Mouse (Mus musculus) heart, postnatal 10 days (tissue): ENCODE measurements around the gene Sos2. TPM values are rescaled to one million over a fixed set of nuclear protein-coding genes. Genes with fewer than 3 reads are reported as not detected.
"Not testable (repeated sequence)": the region's sequence is repeated elsewhere in the genome, so short reads cannot be mapped to it uniquely, and the experiment has no call there.

Experiments used
- DNase-seq, 2 experiments: peaks; one replicate each; pipeline ENCODE4 v3.0.0; 2021
- intact Hi-C: fragments of 180-260 bp; cut with DNase I; formaldehyde crosslinking; loops from one replicate; pipeline ENCODE4 v1.15.1; 2025
- total RNA-seq, 2 experiments: library from RNA; stranded (reverse); gene quantifications; 2 replicates each; pipeline ENCODE4 v1.2.3; 2021

The Sos2 gene
- total RNA-seq, 2 experiments from 2014 or later: 33.9 to 34.7 TPM

- intact Hi-C loops: loop anchor here (1.0 to 5.0 kb wide), 4 partner anchors 37 to 201 kb away; no protein-coding TSS in a partner anchor
- peak; percentile 89 to 92 for DNase-seq
These were observed 107.5 kb downstream of the Sos2 start for GRCm38 (mm10) chr12:69573916-69574881.

- intact Hi-C loops: loop anchor here (1.0 to 5.0 kb wide), 3 partner anchors 36 to 200 kb away; no protein-coding TSS in a partner anchor
- DNase-seq: no peak
These were observed 108.4 kb downstream of the Sos2 start for GRCm38 (mm10) chr12:69573271-69573670.

DNA sequence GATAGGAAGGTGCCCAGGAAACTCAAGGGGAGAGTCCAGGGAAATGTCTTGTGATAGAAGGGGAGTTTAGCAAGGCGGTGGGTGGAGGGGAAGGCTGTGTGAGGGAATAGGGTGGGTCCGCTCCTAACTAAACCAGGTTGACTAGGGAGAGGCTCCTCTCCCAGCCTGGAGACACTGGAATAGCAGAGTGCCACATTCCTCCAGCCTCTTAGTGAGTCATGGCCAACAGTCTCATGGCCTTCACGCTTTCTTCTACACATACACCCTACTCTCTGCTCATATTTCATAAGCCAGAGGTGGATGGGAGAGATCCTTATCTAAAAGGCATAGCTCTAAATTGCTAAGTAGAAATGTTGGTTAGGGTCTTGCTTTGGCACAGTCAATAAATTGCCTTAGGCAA, 111.7 kb downstream of the Sos2 start:
- no peak for DNase-seq
- intact Hi-C loops: loop anchor here (5.0 kb wide), 2 partner anchors 33 to 108 kb away; no protein-coding TSS in a partner anchor

DNA sequence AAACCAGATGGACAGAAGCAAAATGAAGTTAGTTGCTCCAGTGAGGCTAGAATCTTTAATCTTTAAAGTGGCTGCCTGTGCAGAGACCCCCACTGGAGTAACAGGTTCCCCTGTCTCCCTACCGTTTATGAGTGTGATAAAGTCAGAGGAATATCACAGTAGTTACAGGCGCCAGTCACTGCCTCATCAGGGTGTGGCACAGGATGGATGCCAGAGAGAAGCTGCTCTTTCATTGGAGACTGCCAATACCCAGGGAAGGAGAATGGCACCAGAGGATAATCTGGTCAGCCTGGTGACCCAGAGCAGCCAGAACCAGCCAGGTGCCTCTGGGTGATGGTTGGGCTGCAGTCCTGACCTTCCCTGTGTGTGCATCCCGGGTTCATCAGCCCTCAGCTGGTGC, 113.4 kb downstream of the Sos2 start:
- intact Hi-C loops: no loop called here
- DNase-seq: no peak

DNA sequence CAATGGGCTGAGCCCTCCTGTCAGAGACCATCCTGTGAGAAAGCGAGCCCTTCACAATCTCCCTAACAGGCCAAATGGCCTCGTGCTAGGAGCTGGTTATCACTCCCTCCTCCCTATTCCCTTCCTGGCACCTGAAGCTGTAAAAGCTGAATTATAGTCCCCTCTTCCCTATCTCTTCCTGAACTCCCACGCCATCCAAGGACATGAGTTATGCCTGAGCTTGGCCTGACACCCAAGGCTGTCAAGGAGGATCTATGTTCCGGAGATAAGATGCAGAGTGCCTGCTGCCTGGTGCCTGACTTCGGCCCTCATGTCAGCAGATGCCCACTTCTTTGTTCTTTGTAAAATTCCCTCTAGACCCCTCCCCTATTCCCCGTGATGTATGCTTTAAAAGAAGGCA, 120.6 kb downstream of the Sos2 start:
- intact Hi-C loops, DNase-seq: not testable (repeated sequence)

GRCm38 (mm10) chr12:69556221-69556861, 125.3 kb downstream of the Sos2 start:
- no peak for DNase-seq
- intact Hi-C loops: no loop called here

DNA sequence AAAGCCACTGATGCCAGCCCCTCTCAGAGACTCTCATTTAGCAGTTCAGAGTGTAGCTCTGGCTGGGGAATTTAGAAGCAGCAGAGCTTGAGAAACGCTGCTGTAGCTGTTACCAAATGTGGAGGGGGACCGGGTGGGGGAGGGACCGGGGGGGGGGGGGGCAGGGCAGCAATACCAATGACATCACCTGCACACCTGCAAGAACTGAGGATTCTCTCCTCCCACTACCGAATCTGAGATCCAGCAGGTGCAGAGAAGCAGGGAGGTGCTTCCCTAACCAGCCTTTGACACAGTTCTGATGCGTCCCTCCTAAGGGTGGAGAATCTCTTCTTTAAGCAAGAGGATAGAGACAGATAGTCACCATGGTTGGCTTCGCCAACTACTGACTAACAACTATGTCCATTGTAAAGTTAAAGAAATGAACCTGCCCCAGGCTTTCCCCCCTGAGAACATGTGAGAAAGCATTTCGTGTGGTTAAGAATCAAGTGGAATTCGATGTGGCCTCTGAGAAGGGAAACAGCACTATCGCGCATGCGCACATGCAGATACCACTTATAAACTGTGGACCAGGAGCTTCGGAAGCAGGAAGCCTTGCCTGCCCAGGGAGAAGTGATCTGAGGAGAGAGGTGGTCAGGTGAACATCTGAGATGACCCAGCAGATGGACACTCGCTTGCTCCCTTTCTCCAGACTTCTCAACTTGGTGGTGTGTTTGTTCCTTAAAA, 136.0 kb downstream of the Sos2 start:
- intact Hi-C loops: no loop called here
- DNase-seq: no peak

GRCm38 (mm10) chr12:69544994-69545393, 136.7 kb downstream of the Sos2 start:
- no peak for DNase-seq
- intact Hi-C loops: no loop called here

DNA sequence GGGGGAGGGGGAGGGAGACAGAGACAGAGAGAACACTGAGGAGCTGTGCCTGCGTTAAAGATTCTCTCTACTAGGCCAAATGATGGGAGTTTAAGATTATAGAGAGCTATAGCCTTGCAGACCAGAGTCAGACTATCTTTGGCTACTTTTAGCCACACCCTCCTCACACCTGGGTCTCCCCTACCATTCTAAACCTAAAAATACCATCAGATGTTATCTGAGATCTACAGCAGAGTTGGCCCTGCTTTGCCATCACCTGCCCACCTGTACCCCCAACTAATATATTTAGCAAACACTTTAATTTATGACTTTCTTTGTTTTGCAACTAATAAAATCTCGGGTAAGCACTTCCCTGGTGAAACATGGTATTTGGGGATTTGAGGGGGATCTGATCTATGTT, 137.1 kb downstream of the Sos2 start:
- intact Hi-C loops: no loop called here

DNA sequence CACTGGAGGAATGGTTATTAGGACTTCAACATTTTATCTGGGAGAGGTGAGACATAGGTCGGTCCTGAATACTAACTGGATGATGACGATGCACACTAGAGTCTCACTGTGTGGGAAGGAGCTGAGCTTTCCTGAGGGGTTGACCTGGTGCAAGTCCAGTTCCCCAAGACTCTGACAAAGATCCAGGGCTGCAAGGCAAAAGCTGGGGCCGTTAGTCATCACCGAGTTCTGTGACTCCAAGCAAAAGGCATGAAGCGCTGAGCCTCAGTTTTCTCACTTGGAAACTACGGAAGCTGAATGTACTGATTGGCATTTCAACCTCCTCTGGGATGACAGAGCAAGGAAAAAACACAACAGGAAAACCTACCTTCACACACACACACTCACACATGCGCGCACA, 139.3 kb downstream of the Sos2 start:
- DNase-seq: no peak
- intact Hi-C loops: no loop called here

More for the DNA sequence above, 137.1 kb downstream of the Sos2 start:
- no peak for DNase-seq

DNA sequence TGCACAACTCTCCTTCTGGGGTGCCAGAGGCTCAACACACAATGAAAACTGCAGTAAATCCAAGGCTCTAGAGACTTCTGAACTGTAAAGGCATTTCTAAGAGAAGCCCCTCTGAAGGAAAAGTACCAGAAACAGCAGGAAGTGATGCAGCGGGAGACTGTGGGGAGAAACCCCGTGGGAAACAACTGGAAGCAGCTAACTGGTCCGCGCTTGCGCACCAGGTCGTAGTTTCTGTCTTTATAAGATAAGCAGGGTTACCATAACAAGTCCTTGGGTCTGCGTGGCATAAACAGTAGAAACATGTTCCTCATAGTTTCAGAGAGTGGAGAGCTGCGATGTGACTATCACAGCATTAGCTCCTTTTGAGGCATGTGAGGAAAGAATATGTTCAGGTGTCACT, 140.0 kb downstream of the Sos2 start:
- peak in 1 of 2 experiments; percentile 36 for DNase-seq
- intact Hi-C loops: no loop called here

DNA sequence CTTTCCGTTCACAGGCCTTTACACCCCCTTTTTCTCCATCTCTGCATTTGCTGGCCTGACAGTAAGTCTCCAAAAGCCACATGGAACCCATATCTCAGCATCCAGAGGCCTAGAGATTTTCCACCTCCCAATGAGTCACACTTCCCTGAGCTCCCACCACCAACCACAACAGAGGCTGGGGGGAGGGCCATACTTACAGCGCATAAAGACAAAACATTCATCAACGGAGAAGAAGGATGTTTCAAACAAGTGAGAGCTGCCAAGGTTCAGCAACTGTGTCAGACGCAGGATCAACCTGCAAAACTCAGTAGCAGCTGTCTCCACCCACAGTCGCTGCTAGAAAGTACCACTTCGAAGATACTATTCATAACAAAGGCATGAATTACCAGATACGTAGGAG, 142.3 kb downstream of the Sos2 start:
- peak in 1 of 2 experiments; percentile 29 for DNase-seq

DNA sequence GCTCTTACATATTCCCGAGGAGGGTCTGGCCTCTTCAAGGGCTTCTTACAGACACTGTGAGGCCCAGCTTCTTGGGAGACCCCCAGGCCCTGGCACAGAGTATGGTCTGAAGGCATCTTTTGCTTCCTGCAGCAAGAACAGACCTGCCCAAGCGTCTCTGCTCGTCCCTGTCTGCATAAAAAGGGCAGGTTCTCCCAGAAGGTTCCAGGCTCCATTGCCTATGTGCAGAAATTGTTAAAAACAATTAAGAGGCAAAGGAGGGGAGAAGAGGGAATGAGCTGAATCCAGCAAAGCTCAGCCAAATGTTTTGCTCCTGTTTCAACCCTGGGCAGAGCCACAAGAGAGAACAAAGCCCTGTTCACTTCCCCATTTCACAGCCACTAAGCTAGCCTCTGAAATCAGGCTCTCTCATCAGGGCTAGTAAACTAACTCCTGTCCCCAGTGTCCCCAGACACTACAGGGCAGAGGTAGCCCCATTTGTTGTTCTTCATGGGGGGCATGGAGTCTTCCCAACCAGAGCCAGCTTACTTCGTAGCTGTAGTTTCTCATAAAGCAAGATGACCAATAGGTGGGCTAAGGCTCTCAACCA, 143.2 kb downstream of the Sos2 start:
- intact Hi-C loops: loop anchor here (5.0 kb wide), 1 partner anchor 34 kb away; no protein-coding TSS in a partner anchor
- peak in 1 of 2 experiments; percentile 32 for DNase-seq

More for the DNA sequence above, 142.3 kb downstream of the Sos2 start:
- intact Hi-C loops: loop anchor here (5.0 kb wide), 1 partner anchor 33 kb away; no protein-coding TSS in a partner anchor

DNA sequence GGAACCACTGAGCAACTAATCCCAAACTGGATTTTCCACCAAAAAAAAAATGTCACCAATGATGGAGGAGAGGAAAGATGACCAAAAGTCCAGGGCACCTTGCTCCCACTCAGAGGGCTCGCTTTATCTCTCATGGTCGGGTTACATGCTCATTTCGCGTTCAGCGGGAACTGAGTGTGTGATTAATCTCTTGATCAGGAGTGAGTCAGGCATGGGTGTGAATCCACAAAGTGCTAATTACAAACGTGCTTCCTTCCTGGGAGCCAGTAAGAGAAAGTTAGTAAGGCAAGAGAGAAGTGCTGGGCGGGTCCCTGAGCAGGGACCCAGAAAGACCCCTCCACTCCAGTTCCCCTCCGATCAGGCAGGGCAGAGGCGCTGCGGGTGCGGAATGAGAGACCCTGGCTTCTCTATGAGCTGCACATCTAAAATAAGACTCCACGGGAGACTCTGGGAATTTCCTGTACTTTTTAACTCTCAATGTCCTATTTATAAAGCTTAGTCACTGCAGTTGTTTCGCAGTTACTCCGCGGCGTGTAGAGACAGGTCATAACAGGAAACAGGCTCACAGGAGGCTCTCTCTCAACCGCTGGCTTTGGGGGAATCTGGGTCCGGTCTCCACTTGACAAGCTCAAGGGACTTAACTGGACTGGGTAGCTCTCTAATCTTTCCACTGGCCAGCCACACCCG, 143.8 kb downstream of the Sos2 start:
- peak; percentile 77 to 78 for DNase-seq
- intact Hi-C loops: loop anchor here (5.0 kb wide), 1 partner anchor 34 kb away; no protein-coding TSS in a partner anchor

- intact Hi-C loops: loop anchor here (5.0 kb wide), 1 partner anchor 35 kb away; no protein-coding TSS in a partner anchor
- DNase-seq: peak; percentile 66 to 70
These were observed 144.4 kb downstream of the Sos2 start for GRCm38 (mm10) chr12:69537243-69537674.

DNA sequence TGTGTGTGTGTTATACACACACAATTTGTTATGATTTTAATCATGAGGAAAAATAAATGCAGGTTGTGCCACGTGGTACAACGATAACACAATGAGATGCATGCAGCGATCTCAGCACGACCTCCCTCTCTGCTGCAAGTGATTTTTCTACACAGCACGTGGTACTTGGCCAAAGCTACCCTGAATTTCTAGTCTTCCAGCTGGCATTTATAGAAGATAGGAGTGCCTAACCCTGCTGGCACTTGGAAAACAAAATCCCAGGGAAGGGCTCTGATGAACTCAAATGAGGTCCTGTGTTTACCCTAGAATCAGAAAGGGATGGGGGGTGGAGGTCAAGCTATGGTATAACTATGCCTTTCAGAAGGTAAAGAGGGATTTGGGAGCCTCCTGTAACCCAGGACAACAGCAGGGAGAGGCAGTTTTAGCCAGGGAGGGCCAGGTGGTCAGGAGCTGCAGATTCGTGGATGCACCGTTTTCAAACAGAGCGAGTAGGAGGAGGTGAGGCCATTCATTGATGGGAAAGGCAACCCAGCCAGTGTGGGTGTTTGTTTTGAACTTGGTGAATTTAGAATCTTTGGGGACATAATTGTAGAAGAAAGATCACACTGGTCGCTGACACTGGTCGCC, 144.9 kb downstream of the Sos2 start:
- intact Hi-C loops: loop anchor here (5.0 kb wide), 1 partner anchor 36 kb away; no protein-coding TSS in a partner anchor
- DNase-seq: no peak
